Mouse (Mus musculus) olfactory bulb, adult 2 months (tissue): ENCODE results near the gene Rasa4. TPM values are rescaled to one million over a fixed set of nuclear protein-coding genes. Genes with fewer than 3 reads are reported as not detected.
"Not testable (repeated sequence)": the region's sequence is repeated elsewhere in the genome, so short reads cannot be mapped to it uniquely, and the experiment has no call there.

Source experiments
- H3K27ac ChIP-seq: fragments of 200-500 bp; 2 replicates; pipeline ENCODE4 v1.5.1; 2012; ENCODE audit warnings: low read depth, low read length; ENCODE audit not compliant: insufficient read depth
- H3K4me1 ChIP-seq: fragments of 200-500 bp; 2 replicates; pipeline ENCODE4 v1.6.1; 2012; ENCODE audit warnings: low read length; ENCODE audit not compliant: control insufficient read depth, insufficient read depth
- H3K4me3 ChIP-seq: fragments of 200-500 bp; 2 replicates; pipeline ENCODE4 v1.5.1; 2012; ENCODE audit warnings: mild to moderate bottlenecking, low read depth, low read length, moderate library complexity; ENCODE audit not compliant: insufficient read depth
- CTCF ChIP-seq: fragments of 200-500 bp; IDR thresholded peaks from 2 replicates; pipeline ENCODE4 v1.5.1; 2012; ENCODE audit warnings: low read depth, mild to moderate bottlenecking, low read length, moderate library complexity; ENCODE audit not compliant: insufficient read depth
- POLR2A ChIP-seq: fragments of 200-500 bp; IDR thresholded peaks from 2 replicates; pipeline ENCODE4 v1.6.1; 2012; ENCODE audit warnings: mild to moderate bottlenecking, low read depth, low read length, moderate library complexity; ENCODE audit not compliant: insufficient read depth
- WGBS: fragments of 180-500 bp; shearing (Covaris S2); methylation state at CpG from one replicate; pipeline ENCODE4 v1.1.7; 2018; 5-methylcytosine and 5-hydroxymethylcytosine counted together
- polyA plus RNA-seq: library from polyadenylated mRNA; stranded (reverse); fragments of >200 nt; gene quantifications from 2 replicates; pipeline ENCODE4 v1.2.4, GENCODE M21; 2012; ENCODE audit warnings: low replicate concordance; ENCODE audit not compliant: missing spikeins, insufficient read depth, insufficient read length

Gene Rasa4
- polyA plus RNA-seq, 1 experiment: not detected

GRCm38 (mm10) chr5:136098536-136098935, 14.8 kb downstream of the Rasa4 start:
- Histone ChIP-seq H3K27ac (no peak overlapping the region), H3K4me3 (no peak overlapping the region), H3K4me1 (peaks cover 18% of the 10 kb centered on the region)
- TF ChIP-seq POLR2A (no peak), CTCF (no peak)
- whole genome bisulfite sequencing: 84% methylated on average over 10 of the region's 10 CpGs

GRCm38 (mm10) chr5:136102099-136102820, 18.5 kb downstream of the Rasa4 start:
- TF ChIP-seq CTCF (peak; percentile 90), POLR2A (no peak)
- H3K4me1 ChIP-seq: peaks cover 4% of the 10 kb centered on the region
- H3K4me3 ChIP-seq: peak overlapping the region; percentile 48
- 5% methylated on average over 41 of the region's 41 CpGs for WGBS
- no peak overlapping the region for H3K27ac ChIP-seq

- Histone ChIP-seq H3K27ac (no peak overlapping the region), H3K4me3 (no peak overlapping the region), H3K4me1 (peaks cover 4% of the 10 kb centered on the region)
- TF ChIP-seq CTCF: no peak
- TF ChIP-seq POLR2A: no peak
- WGBS: 90% methylated on average over 5 of the region's 5 CpGs
Measured at GRCm38 (mm10) chr5:136104511-136104910, 20.8 kb downstream of the Rasa4 start.

- WGBS: 58% methylated on average over 2 of the region's 2 CpGs
- H3K4me1 ChIP-seq: no peaks in the 10 kb centered on the region
- no peak overlapping the region for H3K27ac ChIP-seq
- TF ChIP-seq CTCF (no peak), POLR2A (no peak)
- no peak overlapping the region for H3K4me3 ChIP-seq
Measured at GRCm38 (mm10) chr5:136108486-136108885, 24.8 kb downstream of the Rasa4 start.

- WGBS: 81% methylated on average over 3 of the region's 3 CpGs
- no peak overlapping the region for H3K4me3 ChIP-seq
- no peak overlapping the region for H3K27ac ChIP-seq
- TF ChIP-seq CTCF: no peak
- no peaks in the 10 kb centered on the region for H3K4me1 ChIP-seq
Measured at GRCm38 (mm10) chr5:136109042-136109441, 25.3 kb downstream of the Rasa4 start.

- 36% methylated on average over 4 of the region's 4 CpGs for WGBS
- not testable (repeated sequence) for H3K27ac ChIP-seq, H3K4me3 ChIP-seq
- H3K4me1 ChIP-seq: peaks cover 15% of the 10 kb centered on the region
Measured at GRCm38 (mm10) chr5:136113546-136113945, 29.8 kb downstream of the Rasa4 start.

GRCm38 (mm10) chr5:136115891-136116783, 32.4 kb downstream of the Rasa4 start, which contains the start of gene Polr2j:
Gene Polr2j (plus strand): TSS chr5:136116631.
- H3K4me1 ChIP-seq: peaks cover 16% of the 10 kb centered on the region
- H3K27ac ChIP-seq: peak within 1 kb of the TSS; percentile 14; the same call in 1 of the 2 replicates
- WGBS: 3% methylated on average over 42 of the region's 42 CpGs
- peak within 1 kb of the TSS; percentile 70 for H3K4me3 ChIP-seq
- TF ChIP-seq CTCF (peak; percentile 90), POLR2A (peak; percentile 97)

GRCm38 (mm10) chr5:136116784-136117112, 33.0 kb downstream of the Rasa4 start:
- Histone ChIP-seq H3K4me1 (peaks cover 16% of the 10 kb centered on the region), H3K27ac (peak overlapping the region; percentile 14; the same call in 1 of the 2 replicates), H3K4me3 (peak overlapping the region; percentile 69)
- no peak for TF ChIP-seq CTCF
- no peak for TF ChIP-seq POLR2A
- under 1% methylated on average over 22 of the region's 22 CpGs for WGBS

- TF ChIP-seq POLR2A (no peak), CTCF (no peak)
- Histone ChIP-seq H3K4me3 (no peak overlapping the region), H3K27ac (no peak overlapping the region), H3K4me1 (peaks cover 10% of the 10 kb centered on the region)
- WGBS: 86% methylated on average over 10 of the region's 10 CpGs
Measured at GRCm38 (mm10) chr5:136122165-136122564, 38.4 kb downstream of the Rasa4 start.
